Mouse (Mus musculus): ENCODE measurements around the gene Prkaa2.

GRCm38 (mm10) chr4:105095316-105095715 is 14.4 kb downstream of the Prkaa2 start:
- TF ChIP-seq POLR2A (IDR thresholded peaks at IDR 0.05; ENCODE audit: insufficient read depth, low read depth, low read length) (peak; percentile 56; the same call in 1 of the 2 replicates), CTCF (IDR thresholded peaks at IDR 0.05) (no peak), EP300 (IDR thresholded peaks at IDR 0.05; ENCODE audit: insufficient read depth, low read depth, low read length) (no peak)

Data from heart, adult 2 months (tissue).